In the genomic region with DNA sequence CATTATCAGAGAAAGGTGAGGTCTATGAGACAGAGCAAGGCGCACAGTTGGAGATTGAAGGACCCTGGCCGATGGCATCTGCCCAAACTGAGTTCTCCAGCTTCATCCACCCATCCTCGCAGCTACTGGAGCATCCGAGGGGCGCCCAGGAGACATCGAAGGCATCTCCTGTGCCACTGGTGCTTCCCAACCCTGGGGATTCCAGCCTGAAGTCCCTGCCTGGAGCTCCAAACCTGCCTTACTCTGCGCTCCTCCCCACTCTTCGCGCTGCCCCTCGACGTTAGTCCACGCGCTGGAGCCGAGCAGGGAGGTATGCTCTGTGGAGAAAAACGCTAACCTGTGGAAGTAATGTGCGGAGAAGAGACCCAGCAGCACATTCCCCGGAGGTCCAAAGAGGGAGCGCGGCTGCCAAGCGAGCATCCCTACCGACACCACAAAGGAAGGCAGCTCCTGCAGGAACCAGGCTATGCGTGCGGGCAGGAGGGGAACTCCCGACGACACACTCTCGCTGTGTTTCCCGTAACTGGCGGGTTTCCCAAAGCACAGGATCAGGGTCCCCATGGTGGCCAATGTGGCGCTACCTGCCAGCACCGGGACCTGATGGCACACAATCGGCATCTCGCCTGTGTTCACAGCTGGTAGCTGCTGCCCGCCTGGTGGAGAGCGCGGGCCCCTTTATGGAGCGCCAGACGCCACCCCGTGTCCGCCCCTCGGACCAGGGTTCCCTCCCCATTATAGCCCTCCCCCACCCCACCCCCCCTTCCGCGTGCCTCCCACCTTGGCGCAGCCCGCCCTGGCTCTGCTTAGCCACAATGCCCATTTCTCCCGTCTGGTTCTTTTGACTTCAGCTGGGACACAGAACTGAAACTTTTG, we compare ENCODE assay signal across 9 mouse cellular contexts. TPM values are rescaled to one million over a fixed set of nuclear protein-coding genes. Genes with fewer than 3 reads are reported as not detected.
DNase-seq lines count a peak whose midpoint lies in the region; ATAC-seq lines count a peak whose summit lies in the region.
"Had no signal": no experiment of that assay in that cellular context is flagged by ENCODE, and none has a peak within 500 bp of the region (broad histone marks: within the 10 kb centered on the region; RNA-seq: fewer than 3 reads in every experiment).

Srd5a2 (minus strand) TSS at position 707 of the 873 bp plus-strand sequence.

- H3K4me3 ChIP-seq in lung, embryonic 15.5 days = peak within 1 kb of the TSS; percentile 20
- peak within 1 kb of the TSS; percentile 17 for H3K4me3 ChIP-seq in intestine, embryonic 15.5 days (replicated peaks)
- H3K4me3 ChIP-seq in neural tube, embryonic 13.5 days = peak within 1 kb of the TSS; percentile 34

- 2% methylated on average over 45 of the region's 45 CpGs for WGBS in lung, embryonic 15.5 days
- 2% methylated on average over 45 of the region's 45 CpGs for WGBS in intestine, embryonic 15.5 days
- WGBS in neural tube, embryonic 13.5 days = under 1% methylated on average over 45 of the region's 45 CpGs

- DNase-seq in lung, postnatal 10 days = no peak
- DNase-seq in embryo, embryonic 11 days = peak; percentile 34
- no peak for DNase-seq in cerebellum, adult 11-12 months
- DNase-seq in gastrocnemius, adult 8-10 months (ENCODE audit: low spot score in 2 of 2) = no peak

- peak within 1 kb of the TSS; percentile 39 for H3K4me2 ChIP-seq in lung, embryonic 15.5 days
- H3K4me2 ChIP-seq in intestine, embryonic 15.5 days (replicated peaks) = peak within 1 kb of the TSS; percentile 55
- H3K4me2 ChIP-seq in neural tube, embryonic 13.5 days = peak within 1 kb of the TSS; percentile 56

- peaks cover 53% of the 10 kb centered on the region for H3K27me3 ChIP-seq in lung, embryonic 15.5 days
- peaks cover 39% of the 10 kb centered on the region for H3K27me3 ChIP-seq in intestine, embryonic 15.5 days (replicated peaks)
- peaks cover 59% of the 10 kb centered on the region for H3K27me3 ChIP-seq in neural tube, embryonic 13.5 days

- no peak within 1 kb of the TSS for H3K27ac ChIP-seq in lung, embryonic 15.5 days
- no peak within 1 kb of the TSS for H3K27ac ChIP-seq in intestine, embryonic 15.5 days
- H3K27ac ChIP-seq in neural tube, embryonic 13.5 days (replicated peaks) = no peak within 1 kb of the TSS

- H3K9me3 ChIP-seq in lung, embryonic 15.5 days = no peaks in the 10 kb centered on the region
- no peaks in the 10 kb centered on the region for H3K9me3 ChIP-seq in intestine, embryonic 15.5 days
- H3K9me3 ChIP-seq in neural tube, embryonic 13.5 days = no peaks in the 10 kb centered on the region

- no peaks in the 10 kb centered on the region for H3K4me1 ChIP-seq in lung, embryonic 15.5 days
- 0 out of 2 replicates have a peak, but pooled peaks cover 9% of the 10 kb centered on the region for H3K4me1 ChIP-seq in intestine, embryonic 15.5 days (replicated peaks)
- H3K4me1 ChIP-seq in neural tube, embryonic 13.5 days (replicated peaks) = peaks cover 16% of the 10 kb centered on the region

- 0 out of 2 replicates have a peak, but pooled peaks have one; percentile 46 for ATAC-seq in lung, embryonic 15.5 days (ENCODE audit: borderline replicate concordance, extremely low read depth, low FRiP score, low TSS enrichment)
- ATAC-seq in intestine, embryonic 15.5 days = no peak
- peak; percentile 50 for ATAC-seq in neural tube, embryonic 13.5 days (ENCODE audit: low read depth)
- no peak for ATAC-seq in cerebellum, adult (ENCODE audit: insufficient number of reproducible peaks, low FRiP score, low TSS enrichment)

- H3K9ac ChIP-seq in lung, embryonic 15.5 days = no peak within 1 kb of the TSS
- no peak within 1 kb of the TSS for H3K9ac ChIP-seq in intestine, embryonic 15.5 days
- H3K9ac ChIP-seq in neural tube, embryonic 13.5 days = peak within 1 kb of the TSS; percentile 48; the same call in 1 of the 2 replicates

- no peaks in the 10 kb centered on the region for H3K36me3 ChIP-seq in lung, embryonic 15.5 days
- H3K36me3 ChIP-seq in intestine, embryonic 15.5 days = no peaks in the 10 kb centered on the region
- H3K36me3 ChIP-seq in neural tube, embryonic 13.5 days = no peaks in the 10 kb centered on the region

RNA-seq across cellular contexts. Expression of gene Srd5a2, which starts in this region (rescaled TPM):
- not detected in 2 replicates for polyA plus RNA-seq in lung, embryonic 15.5 days (2015; fragmentation: Nextera tagmentation; extraction: Ambion mirVana)
- polyA plus RNA-seq in intestine, embryonic 15.5 days (2015; fragmentation: Nextera tagmentation; extraction: Ambion mirVana) = 0.10 and 0.36 TPM in 2 replicates
- 0.24 and 0.36 TPM in 2 replicates for polyA plus RNA-seq in neural tube, embryonic 13.5 days (2015; fragmentation: Nextera tagmentation; extraction: Ambion mirVana)
- under 1 TPM in 2 of 4 experiments, not detected in 2; 0.35 to 0.80 TPM for total RNA-seq in gastrocnemius, adult 8-10 months (2022)
- total RNA-seq: neutrophil, adult 5-6 weeks had no signal

Comparison
In these comparisons a context has a peak if more than half of its experiments do, and no peak if none do; other contexts are left out.
1. Peak in ATAC-seq, H3K4me3 ChIP-seq and H3K4me2 ChIP-seq in lung, embryonic 15.5 days; RNA of the gene not detected or under 1 TPM.
2. Peak in ATAC-seq, H3K4me3 ChIP-seq, H3K9ac ChIP-seq and H3K4me2 ChIP-seq in neural tube, embryonic 13.5 days; RNA of the gene not detected or under 1 TPM.